Mouse (Mus musculus) hindbrain, postnatal 0 days (tissue): ENCODE results near the gene Baiap2. TPM values are rescaled to one million over a fixed set of nuclear protein-coding genes. Genes with fewer than 3 reads are reported as not detected.

Source experiments
- ATAC-seq: fragments of 200-750 bp; cut with Nextera tagmentation; 2 replicates; pipeline ENCODE4 v1.8.0; 2017; ENCODE audit warnings: mild to moderate bottlenecking, moderate TSS enrichment, moderate library complexity
- DNase-seq: peaks from one replicate; pipeline ENCODE4 v3.0.0-alpha.2; 2015; ENCODE audit warnings: low spot score
- H3K27ac ChIP-seq: fragments of 300-500 bp; sonication (generic); 2 replicates; pipeline ENCODE4 v1.5.1; 2014; ENCODE audit warnings: mild to moderate bottlenecking
- H3K27me3 ChIP-seq: fragments of 300-500 bp; sonication (generic); 2 replicates; pipeline ENCODE4 v1.6.1; 2014; ENCODE audit warnings: low read length, mixed read lengths; ENCODE audit not compliant: insufficient read depth
- H3K36me3 ChIP-seq: fragments of 300-500 bp; sonication (generic); 2 replicates; pipeline ENCODE4 v1.6.1; 2014; ENCODE audit warnings: low read length, mixed read lengths; ENCODE audit not compliant: insufficient read depth
- H3K4me1 ChIP-seq: fragments of 300-500 bp; sonication (generic); 2 replicates; pipeline ENCODE4 v1.6.1; 2014; ENCODE audit warnings: antibody characterized with exemption, low read length, mixed read lengths; ENCODE audit not compliant: insufficient read depth
- H3K4me2 ChIP-seq: fragments of 300-500 bp; sonication (generic); 2 replicates; pipeline ENCODE4 v1.6.1; 2014; ENCODE audit warnings: low read depth, mild to moderate bottlenecking, low read length, moderate library complexity, mixed read lengths
- H3K4me3 ChIP-seq: fragments of 300-500 bp; sonication (generic); 2 replicates; pipeline ENCODE4 v1.5.1; 2014; ENCODE audit warnings: low read length
- H3K9ac ChIP-seq: fragments of 300-500 bp; sonication (generic); replicated peaks from 2 replicates; pipeline ENCODE4 v1.6.1; 2014; ENCODE audit warnings: mild to moderate bottlenecking, low read length, moderate library complexity, mixed read lengths
- H3K9me3 ChIP-seq: fragments of 300-500 bp; sonication (generic); 2 replicates; pipeline ENCODE4 v1.6.1; 2016; ENCODE audit warnings: low read length, mixed read lengths
- CTCF ChIP-seq: IDR thresholded peaks from 2 replicates; pipeline ENCODE4 v1.5.1; 2016; ENCODE audit warnings: antibody characterized with exemption, control low read depth, low read depth
- WGBS: fragments of 180-500 bp; shearing (Covaris S2); extraction: QIAGEN DNeasy Blood & Tissue Kit; methylation state at CpG from one replicate; pipeline ENCODE4 v1.1.7; 2014; 5-methylcytosine and 5-hydroxymethylcytosine counted together
- polyA plus RNA-seq: library from polyadenylated mRNA; unstranded; fragments of >200 nt; fragmentation: Nextera tagmentation; extraction: Ambion mirVana; gene quantifications from 2 replicates; pipeline ENCODE4 v1.2.1, GENCODE M21; 2015
- total RNA-seq: library from RNA; depleted of rRNA; stranded (reverse); fragments of >200 nt; gene quantifications from 2 replicates; pipeline ENCODE4 v1.2.3, GENCODE M21; 2014

Baiap2 gene
- total and polyA plus RNA-seq, 2 experiments from 2014 or later = 30.8 to 62.4 TPM

DNA sequence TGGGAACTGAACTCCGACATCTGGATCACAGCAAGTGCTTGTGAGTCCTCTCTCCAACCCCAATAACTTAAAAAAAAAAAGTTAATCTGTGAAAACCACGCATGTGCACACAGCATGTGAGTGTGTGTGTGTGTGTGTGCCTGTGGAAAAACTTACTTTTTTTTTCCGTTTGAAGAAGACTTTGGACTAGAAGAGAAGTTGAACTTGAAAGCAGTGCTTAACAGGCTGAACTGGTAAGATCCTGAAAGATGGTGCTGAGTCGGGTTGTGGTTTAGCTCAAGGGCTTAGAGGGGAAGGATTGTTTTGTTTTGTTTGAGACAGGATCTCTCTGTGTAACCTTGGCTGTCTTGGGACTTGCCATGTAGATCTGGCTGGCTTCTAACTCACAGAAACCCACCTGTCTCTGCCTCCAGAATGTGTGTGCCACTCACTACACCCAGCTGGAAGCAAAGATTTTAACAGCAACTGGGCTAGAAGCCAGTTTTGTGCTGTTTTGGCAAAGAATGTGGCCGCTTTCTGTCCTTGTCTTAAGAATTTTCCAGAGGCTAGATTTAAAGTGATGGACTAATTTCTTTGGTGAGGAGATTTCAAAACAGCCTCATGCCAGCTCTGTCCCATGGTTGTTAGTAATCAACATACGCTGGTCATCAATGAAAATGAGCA lies 12.8 kb upstream of the Baiap2 start:
- ATAC-seq = no peak
- Histone ChIP-seq H3K9ac (no peak overlapping the region), H3K27ac (no peak overlapping the region), H3K4me2 (no peak overlapping the region), H3K4me1 (no peaks in the 10 kb centered on the region), H3K4me3 (no peak overlapping the region), H3K36me3 (no peaks in the 10 kb centered on the region), H3K9me3 (no peaks in the 10 kb centered on the region), H3K27me3 (no peaks in the 10 kb centered on the region)
- no peak for DNase-seq
- TF ChIP-seq CTCF = no peak
- WGBS = 75% methylated on average over 6 of the region's 6 CpGs

GRCm38 (mm10) chr11:119931809-119932208 lies 10.8 kb upstream of the Baiap2 start:
- H3K4me1 ChIP-seq = peaks cover 4% of the 10 kb centered on the region
- ATAC-seq (peak; percentile 4; the same call in 1 of the 2 replicates), DNase-seq (peak; percentile 53)
- H3K27me3 ChIP-seq = no peaks in the 10 kb centered on the region
- no peaks in the 10 kb centered on the region for H3K36me3 ChIP-seq
- H3K4me2 ChIP-seq = no peak overlapping the region
- H3K9ac ChIP-seq = no peak overlapping the region
- WGBS = 56% methylated on average over 10 of the region's 10 CpGs
- no peak overlapping the region for H3K4me3 ChIP-seq
- TF ChIP-seq CTCF = no peak
- H3K9me3 ChIP-seq = no peaks in the 10 kb centered on the region
- H3K27ac ChIP-seq = peak overlapping the region; percentile 64

DNA sequence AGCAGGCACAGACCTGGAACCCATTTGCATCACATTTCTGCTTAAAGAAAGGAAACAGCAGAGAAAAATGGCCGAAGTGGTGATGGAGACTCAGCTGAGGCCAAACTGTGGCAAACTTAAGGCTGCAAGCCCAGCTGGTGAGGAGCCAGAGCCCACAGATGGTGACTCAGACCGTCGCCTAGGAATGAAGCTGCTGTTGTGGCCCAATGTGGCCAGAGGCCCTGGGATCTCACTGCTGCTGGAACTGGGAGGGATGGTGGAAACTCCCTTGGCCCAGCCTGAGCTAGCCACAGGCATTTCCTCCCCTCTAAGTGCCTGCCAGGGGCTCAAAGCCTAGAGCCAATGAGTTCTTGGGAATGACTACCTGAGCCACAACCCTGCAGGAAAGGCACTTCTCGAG lies 9.4 kb upstream of the Baiap2 start:
- H3K9ac ChIP-seq = no peak overlapping the region
- ATAC-seq = no peak; the same call in 1 of the 2 replicates
- no peak overlapping the region for H3K4me2 ChIP-seq
- no peak overlapping the region for H3K4me3 ChIP-seq
- H3K36me3 ChIP-seq = no peaks in the 10 kb centered on the region
- peak; percentile 33 for DNase-seq
- no peaks in the 10 kb centered on the region for H3K27me3 ChIP-seq
- TF ChIP-seq CTCF = no peak
- H3K9me3 ChIP-seq = no peaks in the 10 kb centered on the region
- peaks cover 5% of the 10 kb centered on the region for H3K4me1 ChIP-seq
- H3K27ac ChIP-seq = no peak overlapping the region
- WGBS = 49% methylated on average over 4 of the region's 4 CpGs

DNA sequence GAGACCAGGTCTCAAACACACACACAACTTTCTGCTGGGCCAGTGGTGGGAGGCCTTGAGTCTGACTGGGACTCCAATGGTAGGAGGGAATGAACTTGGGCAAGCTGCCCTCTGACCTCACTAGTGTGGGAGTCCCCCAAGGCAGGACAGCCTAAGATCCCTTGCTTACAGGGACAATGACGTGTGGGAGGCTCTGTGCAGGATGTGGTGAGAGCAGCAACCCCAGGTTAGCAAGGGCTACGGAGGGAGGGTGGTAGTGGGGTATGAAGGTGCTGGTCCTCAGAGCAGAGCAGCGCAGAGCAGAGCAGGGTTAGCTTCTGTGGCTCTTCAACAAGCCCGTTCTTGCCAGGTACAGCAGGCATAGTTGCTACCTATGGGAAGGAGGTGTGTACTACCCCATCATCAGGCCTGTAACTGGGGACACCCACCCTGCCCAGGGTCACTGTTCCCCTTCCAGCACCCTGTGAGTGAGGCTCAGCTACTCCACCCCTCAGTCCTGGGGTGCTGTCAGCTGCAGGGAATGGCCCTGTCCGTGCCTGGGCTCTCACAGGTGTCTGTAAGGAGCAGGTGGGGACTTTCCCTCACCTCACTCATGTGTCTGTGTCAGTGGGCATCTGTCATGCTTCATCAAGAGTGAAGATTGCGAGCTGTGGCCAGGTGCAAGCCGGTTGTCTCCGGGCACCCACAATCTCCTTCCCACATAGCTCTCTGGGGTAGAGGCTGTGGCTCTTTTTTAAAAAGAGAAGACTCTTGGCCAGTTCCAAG lies 8.6 kb upstream of the Baiap2 start:
- Histone ChIP-seq H3K36me3 (no peaks in the 10 kb centered on the region), H3K4me3 (no peak overlapping the region), H3K4me1 (peaks cover 7% of the 10 kb centered on the region), H3K27me3 (no peaks in the 10 kb centered on the region), H3K4me2 (no peak overlapping the region), H3K9ac (no peak overlapping the region), H3K27ac (no peak overlapping the region), H3K9me3 (no peaks in the 10 kb centered on the region)
- DNase-seq = no peak
- WGBS = 89% methylated on average over 8 of the region's 8 CpGs
- ATAC-seq = no peak
- TF ChIP-seq CTCF = no peak

- no peak overlapping the region for H3K4me3 ChIP-seq
- ATAC-seq (no peak), DNase-seq (no peak)
- WGBS = 60% methylated on average over 8 of the region's 8 CpGs
- no peak overlapping the region for H3K27ac ChIP-seq
- no peaks in the 10 kb centered on the region for H3K9me3 ChIP-seq
- H3K9ac ChIP-seq = no peak overlapping the region
- no peaks in the 10 kb centered on the region for H3K27me3 ChIP-seq
- H3K4me2 ChIP-seq = no peak overlapping the region
- no peaks in the 10 kb centered on the region for H3K36me3 ChIP-seq
- H3K4me1 ChIP-seq = peaks cover 7% of the 10 kb centered on the region
- no peak for TF ChIP-seq CTCF
Observed at GRCm38 (mm10) chr11:119934773-119935172, 7.8 kb upstream of the Baiap2 start.

DNA sequence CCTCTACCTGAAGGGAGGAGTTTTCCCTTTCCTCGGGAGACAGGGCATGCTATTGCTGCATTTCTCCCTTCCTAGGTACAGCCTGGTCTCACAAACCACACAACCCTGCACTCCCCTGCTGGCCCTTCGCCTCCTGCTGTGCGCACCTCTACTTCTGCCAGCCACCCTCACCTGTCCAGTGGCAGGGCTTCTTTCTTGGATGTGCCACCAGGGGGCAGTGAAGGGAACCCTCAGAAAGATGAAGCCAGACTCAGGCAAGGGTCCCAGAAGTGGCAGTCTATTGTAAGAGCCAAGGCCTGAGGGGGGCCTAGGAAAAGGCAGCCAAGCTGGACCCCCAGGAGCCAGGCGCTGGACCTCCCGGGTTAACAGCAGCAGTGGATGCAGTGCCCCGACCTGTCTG lies 7.1 kb upstream of the Baiap2 start:
- Histone ChIP-seq H3K9ac (no peak overlapping the region), H3K9me3 (no peaks in the 10 kb centered on the region), H3K4me3 (no peak overlapping the region), H3K36me3 (no peaks in the 10 kb centered on the region), H3K27ac (no peak overlapping the region), H3K27me3 (no peaks in the 10 kb centered on the region), H3K4me2 (no peak overlapping the region), H3K4me1 (peaks cover 12% of the 10 kb centered on the region)
- peak; percentile 82 for DNase-seq
- TF ChIP-seq CTCF = peak; percentile 87
- 24% methylated on average over 6 of the region's 6 CpGs for WGBS
- peak; percentile 14; the same call in 1 of the 2 replicates for ATAC-seq

GRCm38 (mm10) chr11:119936456-119936855 lies 6.1 kb upstream of the Baiap2 start:
- Histone ChIP-seq H3K9ac (no peak overlapping the region), H3K4me2 (no peak overlapping the region), H3K36me3 (no peaks in the 10 kb centered on the region), H3K27ac (no peak overlapping the region; the same call in 1 of the 2 replicates), H3K9me3 (no peaks in the 10 kb centered on the region), H3K4me1 (peaks cover 22% of the 10 kb centered on the region), H3K4me3 (no peak overlapping the region), H3K27me3 (no peaks in the 10 kb centered on the region)
- TF ChIP-seq CTCF = no peak
- DNase-seq (no peak), ATAC-seq (no peak)
- WGBS = 65% methylated on average over 2 of the region's 2 CpGs
